Mouse (Mus musculus) stomach, embryonic 15.5 days (tissue): ENCODE data around the gene Ubxn6. TPM values are rescaled to one million over a fixed set of nuclear protein-coding genes. Genes with fewer than 3 reads are reported as not detected.
"Not testable (repeated sequence)": the region's sequence is repeated elsewhere in the genome, so short reads cannot be mapped to it uniquely, and the experiment has no call there.

Experiments
- ATAC-seq: fragments of 200-750 bp; cut with Nextera tagmentation; 2 replicates; pipeline ENCODE4 v1.8.0; 2017; ENCODE audit warnings: low read depth, moderate number of reproducible peaks, moderate TSS enrichment; ENCODE audit not compliant: insufficient read depth, low FRiP score
- H3K27ac ChIP-seq: fragments of 300-500 bp; sonication (generic); 2 replicates; pipeline ENCODE4 v1.5.1; 2015; ENCODE audit warnings: mild to moderate bottlenecking, inconsistent platforms
- H3K27me3 ChIP-seq: fragments of 300-500 bp; sonication (generic); replicated peaks from 2 replicates; pipeline ENCODE4 v1.6.1; 2015; ENCODE audit warnings: inconsistent platforms
- H3K36me3 ChIP-seq: fragments of 300-500 bp; sonication (generic); 2 replicates; pipeline ENCODE4 v1.6.1; 2015; ENCODE audit warnings: inconsistent platforms
- H3K4me1 ChIP-seq: fragments of 300-500 bp; sonication (generic); 2 replicates; pipeline ENCODE4 v1.6.1; 2015; ENCODE audit warnings: inconsistent platforms
- H3K4me2 ChIP-seq: fragments of 300-500 bp; sonication (generic); 2 replicates; pipeline ENCODE4 v1.6.1; 2015; ENCODE audit warnings: mild to moderate bottlenecking, inconsistent platforms
- H3K4me3 ChIP-seq: fragments of 300-500 bp; sonication (generic); replicated peaks from 2 replicates; pipeline ENCODE4 v1.5.1; 2015; ENCODE audit warnings: inconsistent platforms
- H3K9ac ChIP-seq: fragments of 300-500 bp; sonication (generic); 2 replicates; pipeline ENCODE4 v1.6.1; 2015; ENCODE audit warnings: inconsistent platforms
- H3K9me3 ChIP-seq: fragments of 300-500 bp; sonication (generic); 2 replicates; pipeline ENCODE4 v1.6.1; 2016; ENCODE audit warnings: inconsistent platforms
- WGBS: fragments of 180-500 bp; shearing (Covaris S2); methylation state at CpG from one replicate; pipeline ENCODE4 v1.1.7; 2015; 5-methylcytosine and 5-hydroxymethylcytosine counted together
- polyA plus RNA-seq: library from polyadenylated mRNA; unstranded; fragments of >200 nt; fragmentation: Nextera tagmentation; extraction: Ambion mirVana; gene quantifications from 2 replicates; pipeline ENCODE4 v1.2.1, GENCODE M21; 2015

Ubxn6 gene
- polyA plus RNA-seq, 1 experiment from 2014 or later, result 36.0 TPM

DNA sequence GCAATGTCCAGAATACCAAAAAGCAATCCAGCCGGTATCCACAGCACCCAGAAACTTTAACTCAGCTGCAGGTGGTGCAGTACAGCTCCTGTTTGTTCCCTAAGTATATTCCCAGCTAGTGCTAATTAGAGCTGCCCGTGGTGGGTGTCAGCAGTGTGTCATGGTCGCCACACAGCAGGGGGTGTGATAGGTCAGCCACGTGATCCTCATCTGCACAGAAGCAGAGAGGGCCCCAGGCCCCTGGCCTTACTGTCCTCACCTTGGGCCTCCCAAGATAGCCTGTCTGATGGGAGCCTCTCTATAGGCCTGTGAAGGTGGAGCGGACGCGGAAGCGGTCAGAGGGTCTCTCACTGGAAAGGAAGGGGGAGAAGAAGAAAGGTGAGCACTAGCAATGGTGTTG is 23.4 kb upstream of the Ubxn6 start:
- no peak overlapping the region for H3K9ac ChIP-seq
- H3K27ac ChIP-seq, result no peak overlapping the region
- no peak overlapping the region for H3K4me3 ChIP-seq
- no peaks in the 10 kb centered on the region for H3K27me3 ChIP-seq
- H3K4me1 ChIP-seq, result no peaks in the 10 kb centered on the region
- ATAC-seq, result no peak
- H3K9me3 ChIP-seq, result no peaks in the 10 kb centered on the region
- peaks cover 66% of the 10 kb centered on the region for H3K36me3 ChIP-seq
- H3K4me2 ChIP-seq, result no peak overlapping the region
- 93% methylated on average over 8 of the region's 8 CpGs for WGBS

DNA sequence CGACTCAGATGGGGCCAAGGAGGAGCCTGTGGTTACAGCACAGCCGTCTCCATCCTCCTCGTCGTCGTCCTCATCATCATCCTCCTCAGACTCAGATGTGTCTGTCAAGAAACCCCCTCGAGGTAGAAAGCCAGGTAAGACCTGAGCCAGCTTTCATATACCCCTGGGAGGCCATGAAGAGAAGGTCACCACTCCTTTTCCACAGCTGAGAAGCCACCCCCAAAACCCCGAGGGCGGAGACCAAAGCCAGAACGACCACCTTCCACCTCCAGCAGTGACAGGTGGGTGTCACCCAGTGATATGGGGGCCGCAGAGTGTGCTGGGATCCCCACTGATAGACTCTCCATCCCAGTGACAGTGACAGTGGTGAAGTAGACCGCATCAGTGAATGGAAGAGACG is 22.1 kb upstream of the Ubxn6 start:
- 90% methylated on average over 12 of the region's 12 CpGs for WGBS
- Histone ChIP-seq H3K27ac (no peak overlapping the region), H3K4me3 (no peak overlapping the region), H3K9me3 (no peaks in the 10 kb centered on the region), H3K36me3 (peaks cover 55% of the 10 kb centered on the region), H3K27me3 (no peaks in the 10 kb centered on the region), H3K9ac (no peak overlapping the region), H3K4me2 (no peak overlapping the region), H3K4me1 (no peaks in the 10 kb centered on the region)
- ATAC-seq, result no peak

DNA sequence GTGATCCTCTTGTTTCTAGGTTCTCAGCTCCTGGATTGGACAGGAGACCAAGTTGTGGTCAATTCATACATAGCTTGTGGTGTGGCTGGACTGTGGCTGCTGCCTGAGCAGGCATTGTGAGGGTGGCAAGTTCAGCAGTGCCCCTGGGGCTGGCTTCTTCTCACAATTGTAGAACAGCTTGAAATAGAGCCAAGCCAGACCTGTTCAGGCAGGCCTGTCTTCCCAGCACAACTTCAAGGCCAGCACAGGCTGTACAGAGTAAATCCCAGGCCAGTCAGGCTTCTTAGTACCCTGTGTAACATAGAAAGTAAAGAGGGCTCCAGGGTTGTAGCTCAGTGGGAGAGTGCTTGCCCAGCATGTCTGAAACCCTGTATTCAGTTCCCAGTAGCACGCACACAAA is 18.0 kb upstream of the Ubxn6 start:
- no peak for ATAC-seq
- no peak overlapping the region for H3K4me3 ChIP-seq
- H3K27me3 ChIP-seq, result no peaks in the 10 kb centered on the region
- H3K27ac ChIP-seq, result peak overlapping the region; percentile 31
- no peaks in the 10 kb centered on the region for H3K4me1 ChIP-seq
- H3K4me2 ChIP-seq, result no peak overlapping the region
- no peaks in the 10 kb centered on the region for H3K9me3 ChIP-seq
- 83% methylated on average over 1 of the region's 1 CpGs for WGBS
- H3K36me3 ChIP-seq, result peaks cover 21% of the 10 kb centered on the region
- H3K9ac ChIP-seq, result no peak overlapping the region

DNA sequence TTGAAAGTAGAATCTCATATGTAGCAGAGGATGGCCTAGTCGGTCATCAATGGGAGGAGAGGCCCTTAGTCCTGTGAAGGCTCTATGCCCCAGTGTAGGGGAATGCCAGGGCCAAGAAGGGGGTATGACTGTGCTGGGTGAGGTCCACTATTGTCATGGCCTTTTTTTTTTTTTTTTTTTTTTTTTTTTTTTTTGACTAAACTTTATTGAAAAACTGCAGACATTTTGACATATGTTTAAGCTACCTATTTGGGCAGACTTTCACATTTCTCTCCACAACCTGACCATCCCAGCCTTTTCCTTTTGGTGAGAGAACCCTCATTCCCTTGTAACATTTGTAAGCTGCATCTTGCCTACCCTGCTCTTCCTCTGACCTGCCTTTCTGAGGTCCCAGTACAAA is 17.5 kb upstream of the Ubxn6 start:
- WGBS, result 74% methylated on average over 1 of the region's 1 CpGs
- ATAC-seq, result no peak
- Histone ChIP-seq H3K4me2 (no peak overlapping the region), H3K9ac (no peak overlapping the region), H3K27ac (peak overlapping the region; percentile 31; the same call in 1 of the 2 replicates), H3K4me3 (no peak overlapping the region), H3K27me3 (no peaks in the 10 kb centered on the region), H3K4me1 (no peaks in the 10 kb centered on the region), H3K9me3 (no peaks in the 10 kb centered on the region), H3K36me3 (peaks cover 17% of the 10 kb centered on the region)

DNA sequence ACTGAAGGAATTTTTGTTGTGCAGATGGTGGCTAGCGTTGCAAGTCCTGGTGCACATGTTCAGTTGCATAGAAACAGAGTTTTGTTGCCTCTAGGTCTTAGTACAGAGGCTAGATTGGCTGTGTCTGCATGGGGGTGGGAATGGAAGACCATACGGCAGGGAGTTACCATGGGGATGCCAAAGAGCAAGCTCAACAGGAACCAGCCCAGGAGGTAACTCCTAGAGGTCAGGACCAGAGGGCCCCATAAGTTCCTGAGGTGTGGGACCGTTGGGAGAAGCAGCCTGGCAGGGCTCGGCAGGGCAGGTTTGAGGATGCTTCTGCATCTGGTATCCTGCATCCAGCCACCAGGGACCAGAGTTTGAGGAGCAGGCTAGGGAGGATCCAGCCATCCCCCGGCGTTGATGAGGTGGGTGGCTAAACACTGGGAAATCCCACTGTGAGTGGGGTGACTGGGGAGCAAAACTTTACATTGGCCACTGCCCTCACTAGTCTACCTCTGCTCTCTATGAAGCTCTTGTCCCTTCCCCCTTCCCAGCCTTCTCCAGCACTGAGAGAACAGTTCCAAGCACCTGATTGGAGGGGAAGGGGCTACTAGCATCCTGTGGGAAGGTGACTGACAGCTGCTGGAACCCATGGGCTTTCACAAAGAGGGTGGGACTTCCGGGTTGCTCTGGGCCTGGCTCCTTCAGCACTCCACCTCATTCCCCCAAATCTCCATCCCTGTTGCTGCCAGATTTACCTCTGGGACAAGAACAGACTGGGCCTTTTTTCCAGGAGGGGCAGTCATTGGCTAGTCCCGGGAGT is 6.2 kb upstream of the Ubxn6 start:
- peaks cover 23% of the 10 kb centered on the region for H3K4me1 ChIP-seq
- no peaks in the 10 kb centered on the region for H3K27me3 ChIP-seq
- H3K9me3 ChIP-seq, result no peaks in the 10 kb centered on the region
- H3K27ac ChIP-seq, result no peak overlapping the region
- H3K4me2 ChIP-seq, result peak overlapping the region; percentile 91
- peak overlapping the region; percentile 84 for H3K4me3 ChIP-seq
- 0 out of 2 replicates have a peak, but pooled peaks cover 10% of the 10 kb centered on the region for H3K36me3 ChIP-seq
- no peak for ATAC-seq
- 7% methylated on average over 8 of the region's 8 CpGs for WGBS
- peak overlapping the region; percentile 1; the same call in 1 of the 2 replicates for H3K9ac ChIP-seq

DNA sequence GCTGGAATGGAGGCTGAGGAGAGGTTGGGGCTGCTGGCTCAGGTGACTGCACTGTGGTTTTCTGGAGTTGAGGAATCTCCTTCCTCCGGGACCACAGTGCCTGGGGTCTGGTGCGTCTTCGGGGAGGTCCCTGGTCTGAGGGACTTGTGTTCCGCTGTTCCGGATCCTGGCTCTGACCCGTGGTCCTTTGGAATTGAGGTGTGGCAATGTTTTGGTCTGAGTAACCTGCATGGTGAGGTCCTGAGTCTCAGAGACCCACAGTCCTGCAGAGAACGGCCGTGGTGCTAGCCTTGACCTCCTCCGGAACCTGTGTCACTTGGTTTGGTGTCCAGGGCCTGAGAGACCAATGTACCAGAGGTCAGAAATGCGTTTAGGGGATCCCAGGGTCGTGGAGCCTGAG is 5.1 kb upstream of the Ubxn6 start:
- Histone ChIP-seq H3K4me1 (peaks cover 29% of the 10 kb centered on the region), H3K27me3 (no peaks in the 10 kb centered on the region), H3K4me3 (peak overlapping the region; percentile 84), H3K9me3 (no peaks in the 10 kb centered on the region), H3K9ac (peak overlapping the region; percentile 88), H3K27ac (0 out of 2 replicates have a peak overlapping the region, but pooled peaks have one; percentile 40), H3K36me3 (0 out of 2 replicates have a peak, but pooled peaks cover 7% of the 10 kb centered on the region), H3K4me2 (peak overlapping the region; percentile 91)
- ATAC-seq, result no peak
- under 1% methylated on average over 10 of the region's 11 CpGs for WGBS

DNA sequence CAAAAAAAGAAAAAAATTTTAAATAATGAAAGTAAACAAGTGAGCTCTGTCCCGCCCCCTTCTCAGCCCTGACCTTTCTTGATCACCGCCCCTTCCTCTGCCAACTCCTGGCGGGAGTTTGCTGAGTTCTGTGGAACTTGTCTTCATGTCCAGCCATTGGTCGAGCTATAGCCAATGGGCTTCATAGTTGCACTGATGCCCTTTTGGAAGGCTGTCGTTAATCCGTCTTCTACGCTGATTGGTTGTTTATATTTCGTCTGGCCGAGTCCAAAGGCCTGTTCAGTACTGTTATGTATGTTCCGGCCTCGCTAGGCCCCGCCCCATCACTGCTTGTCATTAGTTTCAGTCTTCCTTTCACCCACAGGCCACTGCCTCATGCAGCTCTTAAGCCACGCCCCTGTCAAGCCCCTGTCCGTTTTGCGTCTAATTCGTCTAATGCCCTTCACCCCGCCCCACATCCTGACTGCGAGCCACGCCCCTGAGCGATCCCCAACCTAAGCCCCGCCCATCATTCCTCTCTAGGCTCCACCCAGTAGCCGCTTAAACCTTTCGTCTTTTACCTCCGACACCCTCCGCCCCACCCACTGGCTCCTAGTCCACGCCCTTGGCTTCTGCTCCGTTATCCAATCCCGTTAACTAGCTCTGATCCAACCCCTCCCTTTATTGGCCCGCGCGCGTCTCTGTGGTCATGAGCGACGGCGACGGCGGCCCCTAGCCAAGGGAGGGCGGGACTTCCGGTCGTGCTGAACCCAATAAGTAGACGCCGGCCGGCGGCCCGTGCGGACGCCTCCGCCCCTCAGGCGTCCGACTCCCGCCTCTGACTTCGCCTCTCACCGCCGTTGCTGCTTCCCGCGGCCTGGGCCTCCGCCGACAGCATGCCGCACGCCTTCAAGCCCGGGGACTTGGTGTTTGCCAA is 4.3 kb upstream of the Ubxn6 start, which contains the start of gene Hdgfl2:
Hdgfl2 (plus strand) TSS at position 755 of the 916 bp plus-strand sequence.
- H3K27ac ChIP-seq, result peak within 1 kb of the TSS; percentile 61; the same call in 1 of the 2 replicates
- ATAC-seq, result peak; percentile 93
- no peaks in the 10 kb centered on the region for H3K9me3 ChIP-seq
- WGBS, result under 1% methylated on average over 59 of the region's 61 CpGs
- H3K9ac ChIP-seq, result peak within 1 kb of the TSS; percentile 88
- 0 out of 2 replicates have a peak, but pooled peaks cover 7% of the 10 kb centered on the region for H3K36me3 ChIP-seq
- H3K4me1 ChIP-seq, result peaks cover 29% of the 10 kb centered on the region
- no peaks in the 10 kb centered on the region for H3K27me3 ChIP-seq
- H3K4me3 ChIP-seq, result peak within 1 kb of the TSS; percentile 84
- peak within 1 kb of the TSS; percentile 91 for H3K4me2 ChIP-seq

DNA sequence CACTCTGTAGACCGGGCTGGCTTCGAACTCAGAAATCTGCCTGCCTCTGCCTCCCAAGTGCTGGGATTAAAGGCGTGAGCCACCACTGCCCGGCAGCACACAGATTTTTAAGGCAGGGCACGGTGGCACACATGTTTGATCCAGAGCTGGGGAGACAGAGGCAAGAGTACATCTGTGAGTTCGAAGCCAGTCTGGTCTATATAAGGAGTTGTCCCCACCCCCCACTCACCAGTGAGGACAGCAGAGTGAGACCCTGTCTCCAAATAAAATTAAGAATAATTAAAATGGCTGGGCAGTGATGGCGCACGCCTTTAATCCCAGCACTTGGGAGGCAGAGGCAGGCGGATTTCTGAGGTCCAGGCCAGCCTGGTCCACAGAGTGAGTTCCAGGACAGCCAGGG is 3.5 kb upstream of the Ubxn6 start:
- Histone ChIP-seq H3K27ac (peak overlapping the region; percentile 61; the same call in 1 of the 2 replicates), H3K4me1 (peaks cover 35% of the 10 kb centered on the region), H3K4me3 (peak overlapping the region; percentile 84), H3K4me2 (peak overlapping the region; percentile 45)
- 63% methylated on average over 9 of the region's 9 CpGs for WGBS
- not testable (repeated sequence) for H3K9me3 ChIP-seq, H3K36me3 ChIP-seq, H3K27me3 ChIP-seq, ATAC-seq, H3K9ac ChIP-seq

DNA sequence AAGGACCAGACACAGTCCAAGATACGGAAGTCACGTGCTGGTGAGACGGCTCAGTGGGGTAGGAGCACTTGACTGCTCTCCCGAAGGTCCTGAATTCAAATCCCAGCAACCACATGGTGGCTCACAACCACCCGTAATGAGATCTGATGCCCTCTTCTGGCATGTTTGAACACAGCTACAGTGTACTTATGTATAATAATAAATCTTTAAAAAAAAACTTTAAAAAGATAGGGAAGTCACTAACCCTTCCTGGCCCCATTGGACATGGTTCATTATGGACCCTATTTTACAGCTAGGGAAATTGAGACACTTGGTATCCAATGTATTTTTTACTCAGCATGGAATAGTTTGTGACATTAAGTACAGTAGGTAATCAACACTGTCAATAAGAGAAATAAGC is 2.7 kb upstream of the Ubxn6 start:
- WGBS, result 88% methylated on average over 5 of the region's 5 CpGs
- peaks cover 5% of the 10 kb centered on the region for H3K36me3 ChIP-seq
- H3K4me2 ChIP-seq, result no peak overlapping the region
- H3K27me3 ChIP-seq, result no peaks in the 10 kb centered on the region
- ATAC-seq, result no peak
- no peak overlapping the region for H3K27ac ChIP-seq
- no peak overlapping the region for H3K9ac ChIP-seq
- H3K4me1 ChIP-seq, result peaks cover 38% of the 10 kb centered on the region
- H3K9me3 ChIP-seq, result no peaks in the 10 kb centered on the region
- H3K4me3 ChIP-seq, result no peak overlapping the region

DNA sequence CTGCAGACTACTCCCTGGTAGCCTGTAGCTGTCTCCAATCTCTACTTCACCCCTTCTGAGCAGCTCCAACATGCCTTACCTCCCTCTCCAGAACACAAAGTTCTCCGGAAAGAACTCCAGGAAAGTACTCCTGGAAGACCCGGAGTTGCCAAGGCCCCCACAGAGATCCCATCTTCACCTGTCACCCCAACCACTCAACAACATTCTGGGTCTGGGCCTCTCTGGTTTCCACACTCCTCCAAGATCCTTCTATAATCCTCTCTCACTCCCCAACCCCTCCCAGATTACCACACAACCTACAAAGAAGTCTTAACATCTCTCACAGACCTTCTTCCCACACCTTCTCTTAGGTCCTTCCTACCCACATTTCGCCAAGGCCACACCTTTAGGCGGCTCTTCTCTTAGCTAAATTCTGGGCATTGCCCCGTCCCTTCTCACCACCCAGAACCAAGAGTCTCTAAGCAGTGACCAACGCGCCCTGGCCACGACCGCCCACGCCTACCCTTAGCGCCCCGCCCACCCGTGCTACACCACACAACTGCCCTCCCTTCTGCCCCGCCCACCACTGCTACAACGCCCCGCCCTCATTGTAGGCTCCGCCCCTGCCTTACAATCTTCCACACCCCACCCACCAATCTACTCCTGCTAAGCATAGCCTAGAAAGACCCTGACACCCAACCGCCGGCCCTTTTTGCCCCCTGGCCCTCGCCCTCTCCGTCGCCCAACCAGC is 566 bp downstream of the Ubxn6 start:
- H3K27ac ChIP-seq, result peak overlapping the region; percentile 98
- ATAC-seq, result peak; percentile 9
- peak overlapping the region; percentile 65 for H3K4me2 ChIP-seq
- peak overlapping the region; percentile 64; the same call in 1 of the 2 replicates for H3K9ac ChIP-seq
- WGBS, result 7% methylated on average over 22 of the region's 22 CpGs
- H3K9me3 ChIP-seq, result no peaks in the 10 kb centered on the region
- peaks cover 14% of the 10 kb centered on the region; the same call in 1 of the 2 replicates for H3K4me1 ChIP-seq
- H3K36me3 ChIP-seq, result peaks cover 32% of the 10 kb centered on the region
- H3K4me3 ChIP-seq, result peak overlapping the region; percentile 80
- no peaks in the 10 kb centered on the region for H3K27me3 ChIP-seq

DNA sequence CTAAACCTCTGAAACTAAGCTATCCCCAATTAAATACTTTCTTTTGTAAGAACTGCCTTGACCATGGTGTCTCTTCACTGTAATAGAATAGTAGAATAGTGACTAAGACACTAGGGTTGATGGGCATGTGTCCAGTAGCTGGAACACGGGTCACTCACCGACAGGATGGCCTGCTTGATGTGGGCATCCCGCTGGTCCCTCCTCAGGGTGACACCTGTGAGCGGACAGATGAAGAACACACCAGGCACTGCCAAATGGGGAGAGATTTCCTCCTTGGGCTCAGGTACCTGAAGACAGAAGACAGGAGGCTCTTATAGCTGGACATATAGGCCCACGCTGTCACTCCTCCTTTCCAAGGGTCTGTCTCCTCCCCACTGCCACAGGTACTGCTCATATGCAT is 2.6 kb downstream of the Ubxn6 start:
- H3K4me3 ChIP-seq, result no peak overlapping the region
- WGBS, result 91% methylated on average over 5 of the region's 5 CpGs
- no peaks in the 10 kb centered on the region for H3K9me3 ChIP-seq
- H3K9ac ChIP-seq, result no peak overlapping the region
- ATAC-seq, result no peak
- H3K27ac ChIP-seq, result no peak overlapping the region
- H3K27me3 ChIP-seq, result no peaks in the 10 kb centered on the region
- peaks cover 52% of the 10 kb centered on the region for H3K36me3 ChIP-seq
- no peak overlapping the region for H3K4me2 ChIP-seq
- H3K4me1 ChIP-seq, result peaks cover 14% of the 10 kb centered on the region; the same call in 1 of the 2 replicates
